In the genomic region with DNA sequence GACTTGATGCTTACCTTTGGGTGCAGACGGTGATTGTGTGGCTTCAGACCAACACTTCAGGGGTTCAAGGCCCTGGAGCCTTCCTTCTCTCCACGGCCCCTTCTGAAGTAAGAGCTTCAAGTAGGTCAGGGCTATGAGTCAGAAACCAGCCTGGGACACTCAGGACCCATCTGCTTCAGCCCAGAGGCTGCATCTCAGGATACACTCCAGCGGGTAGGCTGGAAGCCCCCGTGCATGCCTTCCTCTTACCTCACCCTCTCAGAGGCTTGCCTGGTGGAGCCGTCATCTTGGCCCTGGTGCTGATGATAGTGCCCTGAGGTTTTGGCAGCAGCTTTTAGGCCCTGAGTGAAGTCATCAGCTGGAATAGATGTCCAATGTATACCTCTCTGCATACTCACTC, we compare ENCODE assay signal across 25 mouse cellular contexts. TPM values are rescaled to one million over a fixed set of nuclear protein-coding genes. Genes with fewer than 3 reads are reported as not detected.
"Had no signal": no experiment of that assay in that cellular context is flagged by ENCODE, and none has a peak within 500 bp of the region (broad histone marks: within the 10 kb centered on the region; RNA-seq: fewer than 3 reads in every experiment).

No protein-coding gene starts in this region.

- H3K27me3 ChIP-seq: midbrain, embryonic 13.5 days; neural tube, embryonic 13.5 days; stomach, embryonic 15.5 days had no signal

- H3K27ac ChIP-seq: liver, embryonic 13.5 days; midbrain, embryonic 10.5 days; midbrain, embryonic 13.5 days; neural tube, embryonic 13.5 days; stomach, embryonic 15.5 days had no signal

- H3K4me2 ChIP-seq: liver, embryonic 13.5 days; lung, embryonic 14.5 days; midbrain, embryonic 13.5 days; neural tube, embryonic 13.5 days; stomach, embryonic 15.5 days had no signal

- H3K36me3 ChIP-seq: liver, embryonic 13.5 days; stomach, embryonic 15.5 days had no signal

- DNase-seq: kidney, adult 9 months; kidney, postnatal 14 days; kidney, postnatal 4 days; left cerebral cortex, postnatal 4 days; liver, embryonic 13.5 days; lung, embryonic 14.5 days; lung, postnatal 10 days; lung, postnatal 36 days; retina, postnatal 1 day; right cerebral cortex, postnatal 25 days; spleen, adult 18-20 months; thymus, postnatal 25 days had no signal

- H3K4me1 ChIP-seq: megakaryocyte, embryonic 14.5 days; stomach, embryonic 15.5 days had no signal

- H3K4me3 ChIP-seq: liver, embryonic 13.5 days; megakaryocyte, embryonic 14.5 days; midbrain, embryonic 10.5 days; midbrain, embryonic 13.5 days; myocyte; neural tube, embryonic 13.5 days; stomach, embryonic 15.5 days had no signal

- H3K9ac ChIP-seq: liver, embryonic 13.5 days; lung, embryonic 14.5 days; midbrain, embryonic 13.5 days; neural tube, embryonic 13.5 days; stomach, embryonic 15.5 days had no signal

- ATAC-seq: midbrain, embryonic 13.5 days; midbrain, embryonic 16.5 days had no signal

- H3K9me3 ChIP-seq: liver, embryonic 13.5 days; megakaryocyte, embryonic 14.5 days; midbrain, embryonic 10.5 days; midbrain, embryonic 13.5 days; neural tube, embryonic 13.5 days; stomach, embryonic 15.5 days had no signal

RNA-seq across cellular contexts. Expression of gene Mslnl, which starts 0.6 kb away (rescaled TPM):
- total RNA-seq: left cerebral cortex, postnatal 14 days; left cerebral cortex, postnatal 4 days; liver, adult 2 months; monocyte, adult 5-6 weeks; neutrophil, adult 5-6 weeks had no signal
- polyA plus RNA-seq: kidney, embryonic 16.5 days; liver, adult 2 months; liver, embryonic 13.5 days; liver, embryonic 16.5 days; midbrain, embryonic 10.5 days; midbrain, embryonic 13.5 days; midbrain, embryonic 16.5 days; myocyte; neural tube, embryonic 13.5 days; stomach, embryonic 15.5 days had no signal

RNA-seq across cellular contexts. Expression of gene Gng13, which starts 18.3 kb away (rescaled TPM):
- total RNA-seq: liver, adult 2 months; monocyte, adult 5-6 weeks; neutrophil, adult 5-6 weeks had no signal
- polyA plus RNA-seq: liver, adult 2 months; liver, embryonic 16.5 days had no signal

RNA-seq across cellular contexts. Expression of gene Msln, which starts 18.9 kb away (rescaled TPM):
- total RNA-seq: monocyte, adult 5-6 weeks had no signal
- polyA plus RNA-seq: midbrain, embryonic 13.5 days had no signal
